10 mouse cellular contexts compared by ENCODE assay signal in genomic region chr5:115982671-115983373, GRCm38 (mm10). TPM values are rescaled to one million over a fixed set of nuclear protein-coding genes. Genes with fewer than 3 reads are reported as not detected.
DNase-seq lines count a peak whose midpoint lies in the region; ATAC-seq lines count a peak whose summit lies in the region.
"Had no signal": no experiment of that assay in that cellular context is flagged by ENCODE, and none has a peak within 500 bp of the region (broad histone marks: within the 10 kb centered on the region; RNA-seq: fewer than 3 reads in every experiment).

No protein-coding gene starts in this region.

- H3K27ac ChIP-seq in limb, embryonic 13.5 days, result peak overlapping the region; percentile 28; the same call in 1 of the 2 replicates
- H3K27ac ChIP-seq: embryonic facial prominence, embryonic 15.5 days; liver, embryonic 14.5 days had no signal

- H3K4me2 ChIP-seq in limb, embryonic 13.5 days (replicated peaks), result no peak overlapping the region
- H3K4me2 ChIP-seq: embryonic facial prominence, embryonic 15.5 days had no signal

- H3K27me3 ChIP-seq in limb, embryonic 13.5 days, result no peaks in the 10 kb centered on the region
- H3K27me3 ChIP-seq: embryonic facial prominence, embryonic 15.5 days had no signal

- H3K4me1 ChIP-seq in limb, embryonic 13.5 days, result peaks cover 25% of the 10 kb centered on the region
- H3K4me1 ChIP-seq: embryonic facial prominence, embryonic 15.5 days had no signal

- peak; percentile 43 to 67 for DNase-seq in cerebellum, postnatal 25 days
- DNase-seq in right cerebral cortex, postnatal 4 days, result peak; percentile 48
- DNase-seq in right cerebral cortex, postnatal 25 days, result no peak
- DNase-seq in forelimb bud, embryonic 11.5 days (ENCODE audit: low read depth, low spot score), result peak; percentile 5
- DNase-seq in layer of hippocampus, adult 18-20 months (ENCODE audit: low spot score in 2 of 2), result no peak
- DNase-seq in thymus, postnatal 14 days, result no peak

- no peak overlapping the region for H3K4me3 ChIP-seq in limb, embryonic 13.5 days
- H3K4me3 ChIP-seq: embryonic facial prominence, embryonic 15.5 days had no signal

- 56% methylated on average over 7 of the region's 7 CpGs for WGBS in limb, embryonic 13.5 days

- H3K36me3 ChIP-seq in limb, embryonic 13.5 days, result peaks cover 53% of the 10 kb centered on the region

- H3K9me3 ChIP-seq in limb, embryonic 13.5 days, result no peaks in the 10 kb centered on the region
- H3K9me3 ChIP-seq: embryonic facial prominence, embryonic 15.5 days had no signal

- no peak for ATAC-seq in cerebellum, adult (ENCODE audit: insufficient number of reproducible peaks, low FRiP score, low TSS enrichment)
- no peak for ATAC-seq in limb, embryonic 13.5 days (ENCODE audit: low FRiP score, low read depth)

- no peak overlapping the region for H3K9ac ChIP-seq in limb, embryonic 13.5 days
- H3K9ac ChIP-seq: embryonic facial prominence, embryonic 15.5 days; liver, embryonic 14.5 days had no signal

RNA-seq across cellular contexts. Expression of gene Prkab1, which starts 41.5 kb away (rescaled TPM):
- polyA plus RNA-seq in limb, embryonic 13.5 days (2015; fragmentation: Nextera tagmentation; extraction: Ambion mirVana), result 69.9 and 72.6 TPM in 2 replicates
- total RNA-seq in layer of hippocampus, adult 18-20 months (2021), result 10 to 100 TPM; 18.1 to 20.3 TPM

Comparison
In these comparisons a context has a peak if more than half of its experiments do, and no peak if none do; other contexts are left out.
1. DNase-seq: peak in cerebellum, postnatal 25 days (2 of 2), right cerebral cortex, postnatal 4 days (single experiment) and forelimb bud, embryonic 11.5 days (single experiment); none in right cerebral cortex, postnatal 25 days (single experiment), layer of hippocampus, adult 18-20 months (0 of 2) and thymus, postnatal 14 days (single experiment).